Mouse (Mus musculus) liver, embryonic 14.5 days (tissue): ENCODE data around the gene Whrn.

Experiments
- CTCF ChIP-seq: IDR thresholded peaks from 2 replicates; pipeline ENCODE4 v1.5.1; 2016; ENCODE audit warnings: antibody characterized with exemption, low read depth, control low read depth
- EP300 ChIP-seq: IDR thresholded peaks from 2 replicates; pipeline ENCODE4 v1.6.1; 2016; ENCODE audit warnings: antibody characterized with exemption, low read depth

GRCm38 (mm10) chr4:63480098-63480844, 15.5 kb downstream of the Whrn start:
- TF ChIP-seq CTCF (peak; percentile 88), EP300 (no peak)
